Mouse (Mus musculus) bone marrow, adult 2 months (tissue): ENCODE data around the gene Ptprm. TPM values are rescaled to one million over a fixed set of nuclear protein-coding genes. Genes with fewer than 3 reads are reported as not detected.

ENCODE experiments used
- H3K27ac ChIP-seq: fragments of 200-500 bp; 2 replicates; pipeline ENCODE4 v1.5.1; 2012; ENCODE audit warnings: low read depth, mild to moderate bottlenecking, control low read depth, inconsistent platforms, low read length; ENCODE audit not compliant: control insufficient read depth, poor library complexity, insufficient read depth
- H3K4me1 ChIP-seq: fragments of 200-500 bp; 2 replicates; pipeline ENCODE4 v1.6.1; 2011; ENCODE audit warnings: low read length; ENCODE audit not compliant: control insufficient read depth, insufficient read depth
- H3K4me3 ChIP-seq: fragments of 200-500 bp; replicated peaks from 2 replicates; pipeline ENCODE3; 2011; ENCODE audit warnings: mild to moderate bottlenecking, low read depth, low read length, control low read depth; ENCODE audit not compliant: control insufficient read depth
- CTCF ChIP-seq: fragments of 200-500 bp; IDR thresholded peaks from 2 replicates; pipeline ENCODE4 v1.5.1; 2011; ENCODE audit warnings: low read length, control low read depth; ENCODE audit not compliant: control insufficient read depth, insufficient read depth
- POLR2A ChIP-seq: fragments of 200-500 bp; IDR thresholded peaks from 2 replicates; pipeline ENCODE4 v1.6.1; 2011; ENCODE audit warnings: low read depth, mild to moderate bottlenecking, control low read depth, low read length, borderline replicate concordance; ENCODE audit not compliant: control insufficient read depth
- WGBS: fragments of 180-500 bp; shearing (Covaris S2); methylation state at CpG from one replicate; pipeline ENCODE4 v1.1.7; 2018; 5-methylcytosine and 5-hydroxymethylcytosine counted together
- polyA plus RNA-seq: library from polyadenylated mRNA; stranded (reverse); fragments of >200 nt; gene quantifications from 2 replicates; pipeline ENCODE4 v1.2.4, GENCODE M21; 2011; ENCODE audit warnings: low replicate concordance; ENCODE audit not compliant: missing spikeins, insufficient read depth, insufficient read length

The Ptprm gene
- polyA plus RNA-seq, 1 experiment: 4.0 TPM

DNA sequence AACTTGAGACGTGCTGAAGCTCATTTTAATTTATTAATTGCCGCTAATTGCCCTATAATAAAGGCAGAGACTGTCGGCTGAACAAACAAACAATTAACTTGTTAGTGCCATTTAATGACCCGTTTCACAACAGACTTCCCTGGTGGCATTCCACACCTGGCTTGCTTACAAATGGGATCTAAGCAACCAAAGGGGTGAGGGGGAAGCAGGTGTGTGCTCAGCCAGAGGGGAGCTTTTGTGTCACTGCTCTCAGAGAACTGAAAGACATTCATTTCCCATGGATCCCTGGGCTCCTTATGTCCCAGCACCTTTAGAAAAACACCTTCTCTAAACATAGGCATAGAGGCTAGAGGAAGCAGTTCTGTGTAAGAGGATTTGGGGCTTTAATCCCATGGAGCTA lies 536.9 kb downstream of the Ptprm start:
- no peak for TF ChIP-seq POLR2A
- no peak for TF ChIP-seq CTCF
- no peaks in the 10 kb centered on the region for H3K4me1 ChIP-seq
- 68% methylated on average over 4 of the region's 4 CpGs for WGBS
- no peak overlapping the region for H3K4me3 ChIP-seq
- H3K27ac ChIP-seq: no peak overlapping the region

DNA sequence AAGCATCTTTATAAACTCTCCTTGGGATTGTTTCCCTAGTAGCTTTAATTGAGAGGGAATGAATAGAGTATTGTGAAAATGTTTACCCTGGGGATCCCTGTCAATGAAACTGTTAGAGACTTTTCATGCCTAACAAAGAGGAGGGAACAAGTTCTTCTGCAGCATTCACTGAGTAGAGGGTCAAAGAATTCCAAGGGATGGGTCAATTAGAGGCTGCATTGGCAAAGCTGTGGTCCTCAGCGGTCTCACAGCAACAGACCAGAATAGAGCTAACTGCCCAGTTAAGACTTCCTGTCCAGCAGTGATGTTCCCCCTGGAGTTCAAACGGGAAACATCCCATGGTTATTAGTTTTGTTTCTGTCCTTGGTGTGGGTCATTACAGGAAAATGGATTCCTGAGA lies 538.3 kb downstream of the Ptprm start:
- no peak for TF ChIP-seq POLR2A
- H3K4me3 ChIP-seq: no peak overlapping the region
- no peaks in the 10 kb centered on the region for H3K4me1 ChIP-seq
- WGBS: 63% methylated on average over 2 of the region's 2 CpGs
- no peak overlapping the region for H3K27ac ChIP-seq

DNA sequence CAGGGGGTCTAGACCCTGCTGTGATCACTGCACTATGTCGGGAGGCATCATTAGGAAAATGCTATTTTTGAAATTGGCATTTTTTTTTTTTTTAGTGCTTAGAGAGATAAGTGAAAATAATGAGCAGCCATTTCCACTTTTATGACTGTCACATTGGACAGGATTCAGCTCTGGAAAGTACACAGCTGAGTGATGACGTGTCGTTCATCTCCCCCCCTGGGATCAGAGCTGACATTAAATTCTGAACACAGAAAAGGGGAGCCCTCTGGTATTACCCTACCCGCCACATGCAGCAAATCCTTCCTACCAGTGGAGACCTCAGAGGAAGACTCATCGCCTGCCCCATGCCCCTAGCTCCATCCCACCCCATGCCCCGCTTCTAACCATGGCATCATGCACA lies 540.5 kb downstream of the Ptprm start:
- WGBS: 81% methylated on average over 6 of the region's 6 CpGs
- Histone ChIP-seq H3K4me1 (no peaks in the 10 kb centered on the region), H3K27ac (no peak overlapping the region), H3K4me3 (no peak overlapping the region)
- TF ChIP-seq POLR2A (no peak), CTCF (no peak)

DNA sequence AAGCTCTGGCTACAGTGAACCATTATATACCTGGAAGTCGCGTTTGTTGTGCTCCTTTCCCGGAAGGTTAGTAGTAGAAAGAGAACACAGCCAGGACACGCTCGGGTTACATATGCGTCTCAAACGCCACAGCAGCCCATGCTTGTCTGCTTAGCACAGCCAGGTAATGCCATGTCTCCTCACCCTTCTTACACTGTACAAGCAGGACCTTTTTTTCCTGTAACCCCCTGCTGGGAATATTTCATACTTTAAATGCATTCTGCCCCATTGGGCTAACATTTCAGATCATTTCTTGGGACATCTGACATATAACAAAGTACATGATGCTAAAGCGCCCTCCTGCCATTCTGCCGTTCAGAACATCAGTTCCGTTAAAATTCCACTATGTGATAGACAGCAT lies 540.9 kb downstream of the Ptprm start:
- H3K27ac ChIP-seq: no peak overlapping the region
- no peak overlapping the region for H3K4me3 ChIP-seq
- WGBS: 85% methylated on average over 10 of the region's 10 CpGs
- no peaks in the 10 kb centered on the region for H3K4me1 ChIP-seq
- TF ChIP-seq CTCF: no peak
- TF ChIP-seq POLR2A: no peak

DNA sequence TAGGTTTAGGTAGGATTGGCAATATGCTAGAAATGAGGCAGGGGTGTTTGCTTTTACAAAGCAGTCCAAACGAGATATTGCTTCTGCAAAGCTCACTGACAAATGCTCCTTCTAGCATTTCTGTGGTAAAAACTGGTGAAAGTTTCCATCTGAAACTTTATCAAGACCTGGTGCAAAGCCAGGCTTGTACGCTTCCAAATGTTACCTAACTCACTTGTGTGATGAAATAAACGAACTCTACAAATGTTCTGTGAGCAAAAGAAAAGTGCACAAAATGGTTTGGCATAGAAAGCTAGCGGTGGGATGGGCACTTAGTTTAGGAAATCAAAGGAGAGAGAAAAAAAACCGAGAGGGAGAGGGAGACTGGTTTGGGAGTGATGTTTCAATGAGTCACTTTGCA lies 544.5 kb downstream of the Ptprm start:
- TF ChIP-seq CTCF: no peak
- TF ChIP-seq POLR2A: no peak
- no peak overlapping the region for H3K27ac ChIP-seq
- H3K4me3 ChIP-seq: no peak overlapping the region
- no peaks in the 10 kb centered on the region for H3K4me1 ChIP-seq
- 60% methylated on average over 5 of the region's 5 CpGs for WGBS

DNA sequence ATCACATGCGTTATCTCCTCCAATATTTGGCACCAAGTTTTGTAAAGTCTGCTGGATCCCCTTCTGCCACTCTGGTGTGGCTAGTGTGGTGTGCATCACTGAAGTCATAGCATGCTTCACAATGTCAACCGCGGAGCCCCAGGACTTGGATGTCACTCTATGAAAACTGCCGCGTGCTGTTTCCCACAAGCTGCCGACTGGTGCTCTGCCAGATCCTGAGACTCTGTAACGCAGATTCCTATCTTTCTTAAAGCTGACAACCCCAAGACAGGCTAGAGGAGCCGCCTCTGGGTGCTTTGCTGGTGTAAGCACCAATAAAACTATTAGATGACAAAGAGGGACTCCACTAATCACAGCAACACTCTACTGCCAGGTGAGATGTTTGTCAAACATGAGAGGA lies 546.1 kb downstream of the Ptprm start:
- Histone ChIP-seq H3K27ac (no peak overlapping the region), H3K4me1 (no peaks in the 10 kb centered on the region), H3K4me3 (no peak overlapping the region)
- no peak for TF ChIP-seq POLR2A
- no peak for TF ChIP-seq CTCF
- WGBS: 86% methylated on average over 8 of the region's 8 CpGs

DNA sequence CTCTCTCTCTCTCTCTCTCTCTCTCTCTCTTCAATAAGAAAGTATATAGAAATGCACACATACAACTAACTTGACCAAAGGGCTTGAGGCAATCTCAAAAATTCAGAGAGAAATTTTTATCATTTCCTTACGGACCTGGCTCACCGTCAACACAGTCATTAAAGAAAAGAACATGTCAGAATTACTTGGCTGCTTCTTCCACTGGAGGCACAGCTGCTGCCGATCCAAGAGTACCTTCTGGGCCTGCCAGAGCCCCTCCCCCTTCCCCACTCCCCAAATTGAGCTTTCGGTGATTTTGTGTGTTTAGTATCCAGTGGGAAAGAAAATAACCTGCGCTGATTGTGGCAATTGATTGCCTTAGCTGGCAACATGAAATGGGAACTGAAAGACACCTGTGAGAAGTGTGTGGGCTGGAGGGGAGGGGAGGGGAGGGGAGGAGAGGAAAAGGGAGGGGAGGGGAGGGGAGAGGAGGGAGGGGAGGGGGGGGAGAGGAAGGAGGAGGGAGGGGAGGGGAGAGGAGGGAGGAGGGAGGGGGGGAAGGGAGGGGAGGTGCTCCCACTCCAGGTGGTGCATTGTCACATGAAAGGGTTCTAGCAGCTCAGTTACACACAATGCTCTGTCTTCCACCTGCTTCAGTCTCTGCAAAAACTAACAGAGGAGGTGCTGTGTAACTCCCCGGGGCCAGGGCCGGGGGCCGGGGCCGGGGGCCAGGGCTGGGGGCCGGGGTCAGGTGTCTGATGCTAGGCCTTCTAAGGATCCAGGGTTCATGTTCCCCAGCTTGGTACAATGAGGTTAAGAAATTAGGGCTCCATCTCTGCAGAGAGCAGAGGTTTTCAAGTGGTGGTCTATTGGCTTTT lies 552.2 kb downstream of the Ptprm start:
- no peak for TF ChIP-seq POLR2A
- TF ChIP-seq CTCF: no peak
- Histone ChIP-seq H3K4me3 (no peak overlapping the region), H3K27ac (no peak overlapping the region), H3K4me1 (no peaks in the 10 kb centered on the region)
- 71% methylated on average over 10 of the region's 10 CpGs for WGBS

DNA sequence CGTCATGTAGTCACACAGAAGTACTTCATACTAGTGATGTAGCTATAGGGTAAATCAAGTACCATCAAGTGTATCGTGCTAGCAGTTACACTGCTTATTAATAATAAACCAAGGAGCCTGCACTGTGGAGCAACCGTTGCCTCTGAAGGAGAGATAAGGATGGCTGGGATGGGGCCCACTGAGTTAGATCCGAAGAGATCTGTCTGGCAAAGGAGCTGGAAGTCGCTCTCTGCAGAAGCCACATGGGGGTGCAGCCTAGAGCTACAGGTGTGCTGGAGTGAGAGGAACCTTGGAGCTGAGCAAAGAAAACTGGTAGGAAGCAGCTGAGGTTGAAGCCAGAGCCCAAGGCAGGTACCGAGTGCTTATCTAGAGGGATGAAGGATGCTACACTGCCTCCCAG lies 554.0 kb downstream of the Ptprm start:
- no peaks in the 10 kb centered on the region for H3K4me1 ChIP-seq
- H3K27ac ChIP-seq: no peak overlapping the region
- no peak overlapping the region for H3K4me3 ChIP-seq
- 86% methylated on average over 6 of the region's 6 CpGs for WGBS
- TF ChIP-seq POLR2A (no peak), CTCF (no peak)

DNA sequence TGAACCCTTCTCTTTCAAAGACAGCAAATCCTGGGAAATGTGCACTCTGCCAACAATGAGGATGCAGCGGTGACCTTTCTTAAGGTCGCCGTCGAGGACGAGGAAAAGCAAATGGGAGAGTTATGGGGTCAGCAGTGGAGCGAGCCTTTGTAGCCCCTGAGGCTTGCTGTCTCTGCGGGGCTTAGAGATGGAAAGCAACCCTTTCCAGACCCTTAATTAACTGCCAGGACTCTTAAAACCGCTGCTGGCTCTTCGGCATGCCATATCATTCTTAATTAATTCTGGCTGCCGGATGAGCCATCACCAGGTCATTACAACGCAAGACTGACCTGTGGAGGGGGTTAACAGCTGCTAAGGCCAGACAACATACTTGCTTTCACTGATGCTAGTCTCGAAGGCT lies 568.1 kb downstream of the Ptprm start:
- 86% methylated on average over 12 of the region's 12 CpGs for WGBS
- no peaks in the 10 kb centered on the region for H3K4me1 ChIP-seq
- TF ChIP-seq CTCF (no peak), POLR2A (no peak)
- H3K27ac ChIP-seq: no peak overlapping the region
- no peak overlapping the region for H3K4me3 ChIP-seq
